Mouse (Mus musculus) intestine, postnatal 0 days (tissue): Measurements from ENCODE around the gene Lrrc51. TPM values are rescaled to one million over a fixed set of nuclear protein-coding genes. Genes with fewer than 3 reads are reported as not detected.

Experiments used
- ATAC-seq: fragments of 200-750 bp; cut with Nextera tagmentation; 2 replicates; pipeline ENCODE4 v1.8.0; 2017; ENCODE audit warnings: mild to moderate bottlenecking, moderate TSS enrichment, moderate library complexity
- H3K27ac ChIP-seq: fragments of 300-500 bp; sonication (generic); 2 replicates; pipeline ENCODE4 v1.5.1; 2014; ENCODE audit warnings: mild to moderate bottlenecking, low read depth, low read length, moderate library complexity
- H3K27me3 ChIP-seq: fragments of 300-500 bp; sonication (generic); replicated peaks from 2 replicates; pipeline ENCODE4 v1.6.1; 2014; ENCODE audit warnings: low read length, mixed read lengths; ENCODE audit not compliant: control insufficient read depth, insufficient read depth
- H3K36me3 ChIP-seq: fragments of 300-500 bp; sonication (generic); 2 replicates; pipeline ENCODE4 v1.6.1; 2014; ENCODE audit warnings: mild to moderate bottlenecking, moderate library complexity; ENCODE audit not compliant: control insufficient read depth, insufficient read depth
- H3K4me1 ChIP-seq: fragments of 300-500 bp; sonication (generic); replicated peaks from 2 replicates; pipeline ENCODE4 v1.6.1; 2014; ENCODE audit warnings: antibody characterized with exemption, low read length, mixed read lengths; ENCODE audit not compliant: control insufficient read depth, insufficient read depth
- H3K4me2 ChIP-seq: fragments of 300-500 bp; sonication (generic); replicated peaks from 2 replicates; pipeline ENCODE4 v1.6.1; 2014; ENCODE audit warnings: low read depth, mild to moderate bottlenecking, moderate library complexity
- H3K4me3 ChIP-seq: fragments of 300-500 bp; sonication (generic); 2 replicates; pipeline ENCODE4 v1.5.1; 2014; ENCODE audit warnings: low read depth, low read length
- H3K9ac ChIP-seq: fragments of 300-500 bp; sonication (generic); 2 replicates; pipeline ENCODE4 v1.6.1; 2014; ENCODE audit warnings: mild to moderate bottlenecking, low read depth, low read length
- H3K9me3 ChIP-seq: fragments of 300-500 bp; sonication (generic); 2 replicates; pipeline ENCODE4 v1.6.1; 2016; ENCODE audit warnings: mixed run types; ENCODE audit not compliant: control insufficient read depth
- CTCF ChIP-seq: sonication (generic); IDR thresholded peaks from 2 replicates; pipeline ENCODE4 v1.5.1; 2016; ENCODE audit warnings: low read depth, mild to moderate bottlenecking, control low read depth, antibody characterized with exemption, moderate library complexity
- WGBS: fragments of 180-500 bp; shearing (Covaris S2); extraction: QIAGEN DNeasy Blood & Tissue Kit; methylation state at CpG from one replicate; pipeline ENCODE4 v1.1.7; 2014; 5-methylcytosine and 5-hydroxymethylcytosine counted together
- microRNA-seq: library from miRNA; unstranded; fragments of <30 nt; microRNA quantifications from one replicate; pipeline ENCODE4, GENCODE M21; 2016
- polyA plus RNA-seq: library from polyadenylated mRNA; unstranded; fragments of >200 nt; fragmentation: Nextera tagmentation; extraction: Ambion mirVana; gene quantifications from 2 replicates; pipeline ENCODE4 v1.2.1, GENCODE M21; 2015

Lrrc51 gene
- polyA plus RNA-seq, 1 experiment from 2014 or later, result 3.6 TPM

- no peak overlapping the region for H3K9ac ChIP-seq
- peak overlapping the region; percentile 42; the same call in 1 of the 2 replicates for H3K4me3 ChIP-seq
- H3K9me3 ChIP-seq, result no peaks in the 10 kb centered on the region
- no peak for TF ChIP-seq CTCF
- peak overlapping the region; percentile 64 for H3K4me2 ChIP-seq
- peaks cover 4% of the 10 kb centered on the region; the same call in 1 of the 2 replicates for H3K36me3 ChIP-seq
- no peaks in the 10 kb centered on the region for H3K4me1 ChIP-seq
- WGBS, result 62% methylated on average over 13 of the region's 13 CpGs
- ATAC-seq, result no peak
- H3K27ac ChIP-seq, result no peak overlapping the region; the same call in 1 of the 2 replicates
- H3K27me3 ChIP-seq, result no peaks in the 10 kb centered on the region
Measured at GRCm38 (mm10) chr7:101868241-101869162, 65.2 kb downstream of the Lrrc51 start.

DNA sequence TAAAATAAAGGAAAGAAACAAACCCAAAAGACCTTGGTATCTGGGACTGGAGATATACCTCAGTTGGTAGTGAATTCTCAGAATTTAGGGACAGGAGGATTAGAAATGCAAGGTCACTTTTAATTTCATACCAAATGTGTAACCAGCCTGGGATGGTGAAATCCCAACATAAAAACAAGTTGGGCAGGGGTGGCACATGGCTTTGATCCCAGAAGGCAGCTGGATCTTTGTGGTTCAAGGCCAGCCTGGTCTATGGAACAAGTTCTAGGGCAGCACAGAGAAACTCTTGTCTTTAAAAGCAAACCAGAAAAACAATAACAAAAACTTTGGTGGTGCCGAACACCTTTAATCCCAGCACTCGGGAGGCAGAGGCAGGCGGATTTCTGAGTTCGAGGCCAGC, 66.2 kb downstream of the Lrrc51 start:
- H3K9ac ChIP-seq, result no peak overlapping the region
- over 99% methylated on average over 4 of the region's 4 CpGs for WGBS
- no peaks in the 10 kb centered on the region for H3K4me1 ChIP-seq
- H3K27ac ChIP-seq, result no peak overlapping the region
- H3K9me3 ChIP-seq, result no peaks in the 10 kb centered on the region
- peaks cover 4% of the 10 kb centered on the region; the same call in 1 of the 2 replicates for H3K36me3 ChIP-seq
- ATAC-seq, result no peak
- H3K4me2 ChIP-seq, result no peak overlapping the region
- no peaks in the 10 kb centered on the region for H3K27me3 ChIP-seq
- no peak overlapping the region for H3K4me3 ChIP-seq
- no peak for TF ChIP-seq CTCF

- no peak for TF ChIP-seq CTCF
- H3K4me2 ChIP-seq, result no peak overlapping the region
- H3K27me3 ChIP-seq, result no peaks in the 10 kb centered on the region
- no peak for ATAC-seq
- WGBS, result 76% methylated on average over 11 of the region's 11 CpGs
- no peak overlapping the region for H3K9ac ChIP-seq
- H3K27ac ChIP-seq, result no peak overlapping the region
- no peaks in the 10 kb centered on the region for H3K9me3 ChIP-seq
- no peaks in the 10 kb centered on the region for H3K4me1 ChIP-seq
- no peak overlapping the region for H3K4me3 ChIP-seq
- H3K36me3 ChIP-seq, result peaks cover 4% of the 10 kb centered on the region
Measured at GRCm38 (mm10) chr7:101866491-101867265, 67.0 kb downstream of the Lrrc51 start.

GRCm38 (mm10) chr7:101863415-101863814, 70.3 kb downstream of the Lrrc51 start, which contains the start of gene Anapc15:
Gene Anapc15, plus strand, starts transcription at chr7:101863715.
- Histone ChIP-seq H3K9me3 (no peaks in the 10 kb centered on the region), H3K36me3 (peaks cover 5% of the 10 kb centered on the region), H3K27ac (no peak within 1 kb of the TSS), H3K4me2 (no peak within 1 kb of the TSS), H3K9ac (no peak within 1 kb of the TSS), H3K4me1 (no peaks in the 10 kb centered on the region), H3K27me3 (no peaks in the 10 kb centered on the region), H3K4me3 (no peak within 1 kb of the TSS)
- no peak for ATAC-seq
- 72% methylated on average over 3 of the region's 3 CpGs for WGBS
- TF ChIP-seq CTCF, result no peak

Small RNA genes within 50 kb of the gene (microRNA-seq; reads per million reads assigned to microRNA genes)
- not detected for gene Gm22655

Other genes with a start within 250 kb of the Lrrc51 start
- 2.7 and 3.2 TPM in 2 replicates for gene Phox2a, start 115.6 kb downstream of the Lrrc51 start, polyA plus RNA-seq
- gene Inppl1, start 95.7 kb downstream of the Lrrc51 start, polyA plus RNA-seq, result 18.2 and 25.8 TPM in 2 replicates
- 1.1 and 1.2 TPM in 2 replicates for gene Folr2, start 76.7 kb downstream of the Lrrc51 start, polyA plus RNA-seq
- 56.2 and 58.1 TPM in 2 replicates for gene Anapc15, start 70.2 kb downstream of the Lrrc51 start, polyA plus RNA-seq
- gene Folr1, start 63.1 kb downstream of the Lrrc51 start, polyA plus RNA-seq, result 521 and 623 TPM in 2 replicates
- gene Lamtor1, start 28.0 kb downstream of the Lrrc51 start, polyA plus RNA-seq, result 179 TPM in 2 replicates
- gene Tomt, start 27.5 kb downstream of the Lrrc51 start, polyA plus RNA-seq, result 0.20 and 0.25 TPM in 2 replicates
- gene Numa1, start 216 bp upstream of the Lrrc51 start, polyA plus RNA-seq, result 17.0 and 19.2 TPM in 2 replicates
- 5.2 and 5.8 TPM in 2 replicates for gene Il18bp, start 84.8 kb upstream of the Lrrc51 start, polyA plus RNA-seq
- gene Rnf121, start 131.6 kb upstream of the Lrrc51 start, polyA plus RNA-seq, result 21.9 and 22.3 TPM in 2 replicates
- gene Xndc1, start 131.6 kb upstream of the Lrrc51 start, polyA plus RNA-seq, result 4.4 and 6.1 TPM in 2 replicates
- gene Xntrpc, start 131.8 kb upstream of the Lrrc51 start, polyA plus RNA-seq, result 0.16 TPM in 1 of 2 replicates, not detected in the other
- gene Trpc2, start 149.2 kb upstream of the Lrrc51 start, polyA plus RNA-seq, result 0.05 TPM in 1 of 2 replicates, not detected in the other
- 0.13 TPM in 1 of 2 replicates, not detected in the other for gene Art1, start 167.8 kb upstream of the Lrrc51 start, polyA plus RNA-seq
- gene Art5, start 175.6 kb upstream of the Lrrc51 start, polyA plus RNA-seq, result 0.09 and 0.20 TPM in 2 replicates
- gene Chrna10, start 182.9 kb upstream of the Lrrc51 start, polyA plus RNA-seq, result not detected in 2 replicates